Mouse (Mus musculus) hindbrain, embryonic 12.5 days (tissue): ENCODE results near the gene Sorbs1. TPM values are rescaled to one million over a fixed set of nuclear protein-coding genes. Genes with fewer than 3 reads are reported as not detected.
A peak's percentile ranks its signal among the peaks of the same experiment; 100 is the strongest.

ENCODE experiments used
- ATAC-seq: fragments of 200-750 bp; cut with Nextera tagmentation; 2 replicates; pipeline ENCODE4 v1.8.0; 2017; ENCODE audit warnings: moderate TSS enrichment; ENCODE audit not compliant: low FRiP score
- H3K27ac ChIP-seq: fragments of 300-500 bp; sonication (generic); 2 replicates; pipeline ENCODE4 v1.5.1; 2016; ENCODE audit warnings: mild to moderate bottlenecking
- H3K27me3 ChIP-seq: fragments of 300-500 bp; sonication (generic); 2 replicates; pipeline ENCODE4 v1.6.1; 2016; ENCODE audit warnings: mild to moderate bottlenecking
- H3K36me3 ChIP-seq: fragments of 300-500 bp; sonication (generic); 2 replicates; pipeline ENCODE4 v1.6.1; 2016; ENCODE audit warnings: mild to moderate bottlenecking
- H3K4me1 ChIP-seq: fragments of 300-500 bp; sonication (generic); 2 replicates; pipeline ENCODE4 v1.6.1; 2016
- H3K4me2 ChIP-seq: fragments of 300-500 bp; sonication (generic); replicated peaks from 2 replicates; pipeline ENCODE4 v1.6.1; 2016; ENCODE audit warnings: mild to moderate bottlenecking
- H3K4me3 ChIP-seq: fragments of 300-500 bp; sonication (generic); 2 replicates; pipeline ENCODE4 v1.5.1; 2016; ENCODE audit warnings: mild to moderate bottlenecking
- H3K9ac ChIP-seq: fragments of 300-500 bp; sonication (generic); 2 replicates; pipeline ENCODE4 v1.6.1; 2016; ENCODE audit warnings: mild to moderate bottlenecking, moderate library complexity
- H3K9me3 ChIP-seq: fragments of 300-500 bp; sonication (generic); replicated peaks from 2 replicates; pipeline ENCODE4 v1.6.1; 2016; ENCODE audit warnings: mild to moderate bottlenecking
- WGBS: fragments of 180-500 bp; shearing (Covaris S2); methylation state at CpG from one replicate; pipeline ENCODE4 v1.1.7; 2016; 5-methylcytosine and 5-hydroxymethylcytosine counted together
- polyA plus RNA-seq: library from polyadenylated mRNA; unstranded; fragments of >200 nt; fragmentation: Nextera tagmentation; extraction: Ambion mirVana; gene quantifications from 2 replicates; pipeline ENCODE4 v1.2.1, GENCODE M21; 2016

The Sorbs1 gene
- polyA plus RNA-seq, 1 experiment from 2014 or later: 106 TPM

- Histone ChIP-seq H3K27ac (no peak overlapping the region), H3K4me1 (peaks cover 9% of the 10 kb centered on the region), H3K9me3 (no peaks in the 10 kb centered on the region), H3K4me3 (no peak overlapping the region), H3K4me2 (no peak overlapping the region), H3K36me3 (no peaks in the 10 kb centered on the region), H3K9ac (no peak overlapping the region), H3K27me3 (no peaks in the 10 kb centered on the region)
- 84% methylated on average over 11 of the region's 11 CpGs for WGBS
- no peak for ATAC-seq
Measured at GRCm38 (mm10) chr19:40409500-40410035, 104.0 kb downstream of the Sorbs1 start.

GRCm38 (mm10) chr19:40407186-40407585 lies 106.4 kb downstream of the Sorbs1 start:
- no peak for ATAC-seq
- WGBS: 83% methylated on average over 2 of the region's 2 CpGs
- peaks cover 10% of the 10 kb centered on the region for H3K4me1 ChIP-seq
- no peaks in the 10 kb centered on the region for H3K27me3 ChIP-seq
- no peak overlapping the region for H3K4me3 ChIP-seq
- no peak overlapping the region for H3K9ac ChIP-seq
- H3K9me3 ChIP-seq: no peaks in the 10 kb centered on the region
- H3K4me2 ChIP-seq: no peak overlapping the region
- no peak overlapping the region for H3K27ac ChIP-seq
- H3K36me3 ChIP-seq: no peaks in the 10 kb centered on the region

DNA sequence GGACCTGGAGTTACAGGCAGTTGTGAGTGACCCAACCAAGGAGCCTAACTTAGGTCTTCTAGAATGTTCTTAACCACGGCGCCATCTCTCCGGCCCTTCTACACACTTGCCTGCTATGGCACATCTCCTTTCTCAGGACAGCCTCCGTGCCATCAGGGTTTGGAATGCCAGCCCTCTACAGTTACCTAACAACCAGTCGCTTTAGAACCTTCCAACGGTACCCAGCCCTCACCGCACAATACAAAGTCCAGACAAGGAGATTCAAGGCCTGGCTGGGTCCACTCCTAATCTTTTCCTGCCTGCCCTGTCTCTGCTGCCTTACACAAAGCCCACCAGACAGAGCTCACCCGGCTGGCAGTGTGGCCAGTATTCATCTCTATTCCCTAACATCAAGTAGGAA lies 106.9 kb downstream of the Sorbs1 start:
- WGBS: 93% methylated on average over 8 of the region's 8 CpGs
- Histone ChIP-seq H3K9ac (no peak overlapping the region), H3K27ac (no peak overlapping the region), H3K4me2 (no peak overlapping the region), H3K9me3 (no peaks in the 10 kb centered on the region), H3K27me3 (no peaks in the 10 kb centered on the region), H3K4me3 (no peak overlapping the region), H3K36me3 (no peaks in the 10 kb centered on the region), H3K4me1 (peaks cover 10% of the 10 kb centered on the region)
- no peak for ATAC-seq

- H3K9ac ChIP-seq: no peak overlapping the region
- ATAC-seq: no peak
- H3K36me3 ChIP-seq: no peaks in the 10 kb centered on the region
- H3K4me1 ChIP-seq: peaks cover 6% of the 10 kb centered on the region
- no peak overlapping the region for H3K4me3 ChIP-seq
- H3K27ac ChIP-seq: peak overlapping the region; percentile 24; the same call in 1 of the 2 replicates
- no peaks in the 10 kb centered on the region for H3K9me3 ChIP-seq
- no peaks in the 10 kb centered on the region for H3K27me3 ChIP-seq
- WGBS: 69% methylated on average over 11 of the region's 11 CpGs
- H3K4me2 ChIP-seq: no peak overlapping the region
Measured at GRCm38 (mm10) chr19:40405808-40406207, 107.8 kb downstream of the Sorbs1 start.

GRCm38 (mm10) chr19:40404582-40404981 lies 109.0 kb downstream of the Sorbs1 start:
- Histone ChIP-seq H3K27me3 (no peaks in the 10 kb centered on the region), H3K9ac (no peak overlapping the region), H3K4me1 (0 out of 2 replicates have a peak, but pooled peaks cover 2% of the 10 kb centered on the region), H3K36me3 (no peaks in the 10 kb centered on the region), H3K27ac (no peak overlapping the region), H3K4me2 (no peak overlapping the region), H3K4me3 (no peak overlapping the region), H3K9me3 (no peaks in the 10 kb centered on the region)
- no peak for ATAC-seq
- WGBS: 68% methylated on average over 2 of the region's 2 CpGs

GRCm38 (mm10) chr19:40403999-40404398 lies 109.6 kb downstream of the Sorbs1 start:
- no peaks in the 10 kb centered on the region for H3K27me3 ChIP-seq
- no peak overlapping the region for H3K4me2 ChIP-seq
- H3K4me3 ChIP-seq: no peak overlapping the region
- 91% methylated on average over 4 of the region's 4 CpGs for WGBS
- no peak overlapping the region for H3K9ac ChIP-seq
- no peak overlapping the region for H3K27ac ChIP-seq
- H3K36me3 ChIP-seq: 0 out of 2 replicates have a peak, but pooled peaks cover under 1% of the 10 kb centered on the region
- no peak for ATAC-seq
- H3K4me1 ChIP-seq: 0 out of 2 replicates have a peak, but pooled peaks cover 2% of the 10 kb centered on the region
- H3K9me3 ChIP-seq: no peaks in the 10 kb centered on the region

GRCm38 (mm10) chr19:40402155-40402963 lies 111.2 kb downstream of the Sorbs1 start:
- 82% methylated on average over 15 of the region's 15 CpGs for WGBS
- ATAC-seq: no peak

GRCm38 (mm10) chr19:40401213-40401612 lies 112.4 kb downstream of the Sorbs1 start:
- Histone ChIP-seq H3K9ac (no peak overlapping the region), H3K4me2 (no peak overlapping the region), H3K9me3 (no peaks in the 10 kb centered on the region), H3K4me1 (0 out of 2 replicates have a peak, but pooled peaks cover 4% of the 10 kb centered on the region), H3K4me3 (no peak overlapping the region), H3K27ac (no peak overlapping the region), H3K27me3 (no peaks in the 10 kb centered on the region), H3K36me3 (0 out of 2 replicates have a peak, but pooled peaks cover 3% of the 10 kb centered on the region)
- WGBS: 80% methylated on average over 7 of the region's 7 CpGs
- ATAC-seq: no peak

More at GRCm38 (mm10) chr19:40402155-40402963, 111.2 kb downstream of the Sorbs1 start:
- Histone ChIP-seq H3K9me3 (no peaks in the 10 kb centered on the region), H3K27ac (no peak overlapping the region), H3K36me3 (0 out of 2 replicates have a peak, but pooled peaks cover 3% of the 10 kb centered on the region), H3K9ac (no peak overlapping the region), H3K4me1 (0 out of 2 replicates have a peak, but pooled peaks cover 2% of the 10 kb centered on the region), H3K4me2 (no peak overlapping the region), H3K4me3 (no peak overlapping the region), H3K27me3 (no peaks in the 10 kb centered on the region)

GRCm38 (mm10) chr19:40400426-40401030 lies 113.1 kb downstream of the Sorbs1 start:
- Histone ChIP-seq H3K4me1 (peaks cover 11% of the 10 kb centered on the region; the same call in 1 of the 2 replicates), H3K27ac (no peak overlapping the region), H3K9me3 (no peaks in the 10 kb centered on the region), H3K36me3 (0 out of 2 replicates have a peak, but pooled peaks cover 3% of the 10 kb centered on the region), H3K4me3 (no peak overlapping the region), H3K27me3 (no peaks in the 10 kb centered on the region), H3K4me2 (no peak overlapping the region), H3K9ac (no peak overlapping the region)
- ATAC-seq: no peak
- 63% methylated on average over 11 of the region's 11 CpGs for WGBS

DNA sequence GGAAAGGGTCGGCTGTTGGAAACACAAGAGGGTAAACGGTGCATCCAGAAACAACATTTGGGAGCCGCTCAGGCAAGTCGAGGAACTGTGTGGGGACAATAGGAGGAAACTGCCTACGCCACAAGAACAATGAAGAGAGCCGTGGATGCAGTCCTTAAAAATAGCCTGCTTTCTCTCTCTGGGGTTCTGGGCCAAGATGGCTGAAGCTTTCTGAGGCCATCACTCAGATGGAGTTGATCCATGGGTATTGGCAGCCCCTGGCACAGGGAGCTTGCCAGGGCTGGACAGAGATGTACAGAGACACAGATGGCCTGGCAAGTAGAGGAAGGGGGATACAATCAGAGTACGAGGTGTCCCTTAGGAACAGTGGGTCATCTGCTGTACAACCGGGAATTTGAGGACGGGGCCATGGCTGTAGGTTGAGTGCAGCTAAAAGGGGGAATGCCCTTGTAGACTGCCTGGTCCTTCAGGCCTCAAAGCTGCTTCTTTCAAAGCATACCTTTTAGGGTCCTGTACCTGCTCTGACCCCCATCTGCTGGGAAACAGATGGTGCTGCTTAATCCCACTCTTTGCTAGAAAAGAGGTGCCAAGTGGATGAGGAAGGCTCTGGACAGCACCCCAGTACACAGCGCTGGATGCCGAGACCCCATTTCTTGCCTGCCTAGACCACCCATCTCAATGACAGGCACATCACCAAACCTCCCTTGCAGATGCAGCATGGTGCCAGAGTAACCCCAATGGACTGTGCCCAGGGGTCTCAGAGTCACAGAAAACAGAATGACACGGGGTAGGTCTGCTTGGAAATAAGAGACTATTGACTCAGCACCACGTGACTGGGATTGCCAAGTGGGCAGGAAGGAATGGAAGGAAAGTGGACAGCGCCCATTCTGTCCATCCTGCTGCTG lies 117.6 kb downstream of the Sorbs1 start:
- no peak overlapping the region for H3K27ac ChIP-seq
- H3K9me3 ChIP-seq: no peaks in the 10 kb centered on the region

DNA sequence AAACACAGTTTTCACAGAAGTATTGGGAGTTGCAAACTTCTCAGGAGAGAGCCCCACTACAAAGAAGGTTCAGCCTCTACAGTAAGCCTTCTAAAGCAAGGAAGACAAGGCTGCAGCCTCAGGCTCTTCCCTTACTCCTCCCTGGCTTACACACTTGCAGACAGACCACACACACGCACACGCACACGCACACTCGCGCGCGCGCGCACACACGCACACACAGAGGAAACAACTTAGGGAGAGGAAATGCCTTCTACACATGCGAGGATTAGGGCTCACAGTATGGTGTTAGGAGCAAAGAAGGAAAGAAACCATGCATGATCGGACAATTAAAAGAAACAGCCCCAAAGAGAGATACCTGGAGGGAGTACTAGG lies 118.3 kb downstream of the Sorbs1 start:
- Histone ChIP-seq H3K9ac (no peak overlapping the region), H3K27me3 (no peaks in the 10 kb centered on the region), H3K36me3 (peaks cover 9% of the 10 kb centered on the region; the same call in 1 of the 2 replicates), H3K9me3 (no peaks in the 10 kb centered on the region), H3K4me3 (no peak overlapping the region), H3K4me2 (no peak overlapping the region), H3K27ac (no peak overlapping the region), H3K4me1 (peaks cover 17% of the 10 kb centered on the region; the same call in 1 of the 2 replicates)
- WGBS: 91% methylated on average over 12 of the region's 12 CpGs
- ATAC-seq: no peak

More for the DNA sequence above, 117.6 kb downstream of the Sorbs1 start:
- no peak overlapping the region for H3K4me2 ChIP-seq
- 67% methylated on average over 14 of the region's 14 CpGs for WGBS
- peak overlapping the region; percentile 37; the same call in 1 of the 2 replicates for H3K9ac ChIP-seq
- H3K27me3 ChIP-seq: no peaks in the 10 kb centered on the region
- no peak overlapping the region for H3K4me3 ChIP-seq
- H3K36me3 ChIP-seq: peaks cover 9% of the 10 kb centered on the region; the same call in 1 of the 2 replicates
- H3K4me1 ChIP-seq: peaks cover 17% of the 10 kb centered on the region; the same call in 1 of the 2 replicates
- no peak for ATAC-seq
